Mouse (Mus musculus) hindbrain, postnatal 0 days (tissue): ENCODE results near the gene Vmn1r127. TPM values are rescaled to one million over a fixed set of nuclear protein-coding genes. Genes with fewer than 3 reads are reported as not detected.
"Not testable (repeated sequence)": the region's sequence is repeated elsewhere in the genome, so short reads cannot be mapped to it uniquely, and the experiment has no call there.

Source experiments
- ATAC-seq: fragments of 200-750 bp; cut with Nextera tagmentation; 2 replicates; pipeline ENCODE4 v1.8.0; 2017; ENCODE audit warnings: mild to moderate bottlenecking, moderate TSS enrichment, moderate library complexity
- DNase-seq: peaks from one replicate; pipeline ENCODE4 v3.0.0-alpha.2; 2015; ENCODE audit warnings: low spot score
- H3K27ac ChIP-seq: fragments of 300-500 bp; sonication (generic); 2 replicates; pipeline ENCODE4 v1.5.1; 2014; ENCODE audit warnings: mild to moderate bottlenecking
- H3K27me3 ChIP-seq: fragments of 300-500 bp; sonication (generic); 2 replicates; pipeline ENCODE4 v1.6.1; 2014; ENCODE audit warnings: low read length, mixed read lengths; ENCODE audit not compliant: insufficient read depth
- H3K36me3 ChIP-seq: fragments of 300-500 bp; sonication (generic); 2 replicates; pipeline ENCODE4 v1.6.1; 2014; ENCODE audit warnings: low read length, mixed read lengths; ENCODE audit not compliant: insufficient read depth
- H3K4me1 ChIP-seq: fragments of 300-500 bp; sonication (generic); 2 replicates; pipeline ENCODE4 v1.6.1; 2014; ENCODE audit warnings: antibody characterized with exemption, low read length, mixed read lengths; ENCODE audit not compliant: insufficient read depth
- H3K4me2 ChIP-seq: fragments of 300-500 bp; sonication (generic); 2 replicates; pipeline ENCODE4 v1.6.1; 2014; ENCODE audit warnings: low read depth, mild to moderate bottlenecking, low read length, moderate library complexity, mixed read lengths
- H3K4me3 ChIP-seq: fragments of 300-500 bp; sonication (generic); 2 replicates; pipeline ENCODE4 v1.5.1; 2014; ENCODE audit warnings: low read length
- H3K9ac ChIP-seq: fragments of 300-500 bp; sonication (generic); replicated peaks from 2 replicates; pipeline ENCODE4 v1.6.1; 2014; ENCODE audit warnings: mild to moderate bottlenecking, low read length, moderate library complexity, mixed read lengths
- H3K9me3 ChIP-seq: fragments of 300-500 bp; sonication (generic); 2 replicates; pipeline ENCODE4 v1.6.1; 2016; ENCODE audit warnings: low read length, mixed read lengths
- WGBS: fragments of 180-500 bp; shearing (Covaris S2); extraction: QIAGEN DNeasy Blood & Tissue Kit; methylation state at CpG from one replicate; pipeline ENCODE4 v1.1.7; 2014; 5-methylcytosine and 5-hydroxymethylcytosine counted together
- polyA plus RNA-seq: library from polyadenylated mRNA; unstranded; fragments of >200 nt; fragmentation: Nextera tagmentation; extraction: Ambion mirVana; gene quantifications from 2 replicates; pipeline ENCODE4 v1.2.1, GENCODE M21; 2015
- total RNA-seq: library from RNA; depleted of rRNA; stranded (reverse); fragments of >200 nt; gene quantifications from 2 replicates; pipeline ENCODE4 v1.2.3, GENCODE M21; 2014; rRNA removed

Vmn1r127 gene
- total RNA-seq (not detected in 2 replicates), polyA plus RNA-seq (not detected in 2 replicates)

- H3K36me3 ChIP-seq = not testable (repeated sequence)
- WGBS = no CpG with 5 or more reads among the region's 3 CpGs
These were observed at the start of gene Vmn1r127 for GRCm38 (mm10) chr7:21319761-21320160. Vmn1r127 (minus strand) TSS chr7:21319861.

DNA sequence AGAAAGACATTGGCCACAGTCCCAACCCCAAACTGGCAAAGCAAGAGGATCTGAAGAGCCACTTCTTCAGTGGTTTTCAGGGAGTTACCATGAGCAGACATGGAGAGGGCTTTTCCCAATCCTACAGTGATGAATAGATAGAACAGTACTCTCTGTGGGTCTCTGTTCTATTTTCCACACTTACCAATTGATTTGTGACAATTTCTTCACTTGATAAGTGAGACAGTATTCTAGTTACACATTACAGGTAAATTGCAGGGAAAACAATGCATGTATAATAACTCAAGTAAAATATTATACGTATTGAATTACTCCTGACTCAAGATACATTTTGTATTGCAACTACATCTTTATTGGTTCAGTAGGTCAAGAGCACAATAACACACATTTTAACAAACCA, 41.5 kb upstream of the Vmn1r127 start, which contains the start of gene Vmn1r129:
Gene Vmn1r129, minus strand, starts transcription at position 101 of the 400 bp plus-strand sequence.
- not testable (repeated sequence) for H3K4me3 ChIP-seq, H3K27me3 ChIP-seq, DNase-seq, H3K36me3 ChIP-seq, H3K4me1 ChIP-seq, H3K9ac ChIP-seq, H3K4me2 ChIP-seq, H3K9me3 ChIP-seq, H3K27ac ChIP-seq, ATAC-seq
- WGBS = no CpG with 5 or more reads among the region's 1 CpGs

More at GRCm38 (mm10) chr7:21319761-21320160, at the start of gene Vmn1r127:
- DNase-seq, H3K27ac ChIP-seq, H3K9ac ChIP-seq, H3K4me2 ChIP-seq, ATAC-seq, H3K27me3 ChIP-seq, H3K9me3 ChIP-seq, H3K4me3 ChIP-seq, H3K4me1 ChIP-seq: not testable (repeated sequence)

DNA sequence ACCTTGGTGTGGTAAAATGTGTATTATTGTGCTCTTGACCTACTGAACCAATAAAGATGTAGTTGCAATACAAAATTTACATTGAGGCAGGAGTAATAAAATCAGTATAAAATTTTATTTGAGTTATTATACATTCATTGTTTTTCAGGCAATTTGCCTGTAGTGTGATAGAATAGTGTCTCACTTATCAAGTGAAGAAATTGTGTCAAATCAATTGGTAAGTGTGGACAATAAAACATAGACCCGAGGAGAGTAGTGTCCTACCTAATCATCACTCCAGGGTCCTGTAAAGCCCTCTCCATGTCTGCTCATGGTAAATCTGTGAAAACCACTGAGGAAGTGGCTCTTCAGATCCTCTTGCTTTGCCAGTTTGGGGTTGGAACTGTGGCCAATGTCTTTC, 29.4 kb upstream of the Vmn1r127 start, which contains the start of gene Vmn1r128:
Gene Vmn1r128, plus strand, starts transcription at position 301 of the 400 bp plus-strand sequence.
- not testable (repeated sequence) for H3K27ac ChIP-seq, H3K4me2 ChIP-seq, ATAC-seq, H3K27me3 ChIP-seq, DNase-seq, H3K4me1 ChIP-seq, H3K36me3 ChIP-seq, H3K9me3 ChIP-seq, H3K9ac ChIP-seq, H3K4me3 ChIP-seq
- 71% methylated on average over 1 of the region's 1 CpGs for WGBS

- DNase-seq, ATAC-seq, H3K27ac ChIP-seq, H3K4me3 ChIP-seq, H3K4me2 ChIP-seq, H3K36me3 ChIP-seq, H3K9ac ChIP-seq, H3K27me3 ChIP-seq, H3K4me1 ChIP-seq, H3K9me3 ChIP-seq: not testable (repeated sequence)
- no CpG with 5 or more reads among the region's 5 CpGs for WGBS
These were observed 18.3 kb downstream of the Vmn1r127 start, which contains the start of gene Vmn1r126 for GRCm38 (mm10) chr7:21301367-21301766. Vmn1r126 (minus strand) TSS chr7:21301467.

GRCm38 (mm10) chr7:21271879-21272278, 47.8 kb downstream of the Vmn1r127 start, which contains the start of gene Vmn1r125:
Vmn1r125 (plus strand) TSS chr7:21272179.
- not testable (repeated sequence) for ATAC-seq, H3K27me3 ChIP-seq, DNase-seq, H3K9me3 ChIP-seq, H3K9ac ChIP-seq, H3K4me3 ChIP-seq, H3K27ac ChIP-seq, H3K4me1 ChIP-seq, H3K4me2 ChIP-seq, H3K36me3 ChIP-seq
- WGBS = 64% methylated on average over 3 of the region's 3 CpGs

Other genes with a start within 250 kb of the Vmn1r127 start
- not detected in 2 replicates for gene Vmn1r121, start 221.3 kb downstream of the Vmn1r127 start, total RNA-seq
- gene Vmn1r121, start 221.3 kb downstream of the Vmn1r127 start, polyA plus RNA-seq = not detected in 2 replicates
- not detected in 2 replicates for gene Vmn1r122, start 185.7 kb downstream of the Vmn1r127 start, total RNA-seq
- not detected in 2 replicates for gene Vmn1r122, start 185.7 kb downstream of the Vmn1r127 start, polyA plus RNA-seq
- not detected in 2 replicates for gene Vmn1r123, start 157.7 kb downstream of the Vmn1r127 start, total RNA-seq
- not detected in 2 replicates for gene Vmn1r123, start 157.7 kb downstream of the Vmn1r127 start, polyA plus RNA-seq
- gene Gm5157, start 129.4 kb downstream of the Vmn1r127 start, total RNA-seq = not detected in 2 replicates
- gene Gm5157, start 129.4 kb downstream of the Vmn1r127 start, polyA plus RNA-seq = not detected in 2 replicates
- gene Vmn1r124, start 59.2 kb downstream of the Vmn1r127 start, total RNA-seq = not detected in 2 replicates
- gene Vmn1r124, start 59.2 kb downstream of the Vmn1r127 start, polyA plus RNA-seq = not detected in 2 replicates
- not detected in 2 replicates for gene Vmn1r125, start 47.7 kb downstream of the Vmn1r127 start, total RNA-seq
- not detected in 2 replicates for gene Vmn1r125, start 47.7 kb downstream of the Vmn1r127 start, polyA plus RNA-seq
- not detected in 2 replicates for gene Vmn1r126, start 18.4 kb downstream of the Vmn1r127 start, total RNA-seq
- not detected in 2 replicates for gene Vmn1r126, start 18.4 kb downstream of the Vmn1r127 start, polyA plus RNA-seq
- gene Vmn1r128, start 29.5 kb upstream of the Vmn1r127 start, total RNA-seq = not detected in 2 replicates
- gene Vmn1r128, start 29.5 kb upstream of the Vmn1r127 start, polyA plus RNA-seq = not detected in 2 replicates
- not detected in 2 replicates for gene Vmn1r129, start 41.4 kb upstream of the Vmn1r127 start, total RNA-seq
- gene Vmn1r129, start 41.4 kb upstream of the Vmn1r127 start, polyA plus RNA-seq = not detected in 2 replicates
- not detected in 2 replicates for gene Gm6882, start 112.9 kb upstream of the Vmn1r127 start, total RNA-seq
- gene Gm6882, start 112.9 kb upstream of the Vmn1r127 start, polyA plus RNA-seq = not detected in 2 replicates
- gene Vmn1r130, start 191.9 kb upstream of the Vmn1r127 start, total RNA-seq = not detected in 2 replicates
- gene Vmn1r130, start 191.9 kb upstream of the Vmn1r127 start, polyA plus RNA-seq = not detected in 2 replicates
- not detected in 2 replicates for gene Vmn1r131, start 226.2 kb upstream of the Vmn1r127 start, total RNA-seq
- not detected in 2 replicates for gene Vmn1r131, start 226.2 kb upstream of the Vmn1r127 start, polyA plus RNA-seq